Mouse (Mus musculus): ENCODE results near the gene Apoc4.

Apoc4 gene

GRCm38 (mm10) chr7:19676662-19677061 lies 4.6 kb downstream of the Apoc4 start:
- DNase-seq = no peak

GRCm38 (mm10) chr7:19675824-19676223 lies 5.5 kb downstream of the Apoc4 start:
- no peak for DNase-seq

- no peak for DNase-seq
Observed at GRCm38 (mm10) chr7:19673083-19673699, 8.1 kb downstream of the Apoc4 start.

- DNase-seq = no peak
Observed at GRCm38 (mm10) chr7:19671511-19671910, 9.8 kb downstream of the Apoc4 start.

GRCm38 (mm10) chr7:19668947-19669721 lies 12.1 kb downstream of the Apoc4 start:
- peak; percentile 97 for DNase-seq

GRCm38 (mm10) chr7:19667434-19667833 lies 13.8 kb downstream of the Apoc4 start:
- no peak for DNase-seq

- DNase-seq = no peak
Observed at GRCm38 (mm10) chr7:19666750-19667149, 14.5 kb downstream of the Apoc4 start.

GRCm38 (mm10) chr7:19664955-19665841 lies 16.1 kb downstream of the Apoc4 start, which contains the start of gene Clptm1:
Clptm1 (minus strand) TSS chr7:19665033.
- peak; percentile 98 for DNase-seq

GRCm38 (mm10) chr7:19664455-19664954 lies 16.8 kb downstream of the Apoc4 start:
- no peak for DNase-seq

GRCm38 (mm10) chr7:19663940-19664339 lies 17.3 kb downstream of the Apoc4 start:
- no peak for DNase-seq

GRCm38 (mm10) chr7:19652614-19653013 lies 28.7 kb downstream of the Apoc4 start:
- DNase-seq = no peak

- no peak for DNase-seq
Observed at GRCm38 (mm10) chr7:19651063-19651786, 30.1 kb downstream of the Apoc4 start.

- no peak for DNase-seq
Observed at GRCm38 (mm10) chr7:19641223-19641622, 40.1 kb downstream of the Apoc4 start.

- DNase-seq = no peak
Observed at GRCm38 (mm10) chr7:19635074-19635827, 46.0 kb downstream of the Apoc4 start.

GRCm38 (mm10) chr7:19634591-19634990 lies 46.7 kb downstream of the Apoc4 start:
- DNase-seq = no peak

GRCm38 (mm10) chr7:19633855-19634254 lies 47.4 kb downstream of the Apoc4 start:
- no peak for DNase-seq

GRCm38 (mm10) chr7:19633197-19633596 lies 48.1 kb downstream of the Apoc4 start:
- DNase-seq = no peak

- DNase-seq = no peak
Observed at GRCm38 (mm10) chr7:19632720-19633119, 48.6 kb downstream of the Apoc4 start.

GRCm38 (mm10) chr7:19632275-19632674 lies 49.0 kb downstream of the Apoc4 start:
- DNase-seq = no peak

- peak; percentile 96 for DNase-seq
Observed at GRCm38 (mm10) chr7:19629361-19629734, 51.9 kb downstream of the Apoc4 start, which contains the start of gene Relb. Relb (minus strand) TSS chr7:19629438.

GRCm38 (mm10) chr7:19628536-19629360 lies 52.5 kb downstream of the Apoc4 start:
- DNase-seq = peak; percentile 100
